Mouse (Mus musculus): ENCODE measurements at regions not wholly inside any gene's neighbourhood (a gene's known extent, or its start where the extent isn't known, plus 50 kb on each side); places are given as distances from the start of the nearest gene placed in this dataset.

DNA sequence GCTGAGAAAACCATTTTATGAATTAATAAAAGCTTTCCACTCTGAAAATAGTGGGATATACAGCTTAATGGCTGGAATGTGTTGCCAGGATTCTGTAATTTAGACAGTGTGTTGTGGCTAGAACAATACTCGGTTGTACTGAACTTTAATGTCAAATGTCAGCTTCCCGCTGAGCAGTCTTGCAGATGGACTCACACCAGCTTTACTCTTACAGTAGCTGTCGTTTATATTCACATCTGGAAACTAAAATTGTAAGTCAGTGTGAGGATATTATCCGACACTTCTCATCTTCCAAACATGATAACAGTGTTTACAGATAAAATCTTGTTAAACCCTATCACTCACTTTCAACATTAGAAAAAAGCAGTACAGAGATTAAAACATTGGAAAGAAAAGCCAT is 328.3 kb upstream of the Gje1 start:
- H3K4me1 ChIP-seq (ENCODE audit: control insufficient read depth, insufficient read depth): no peaks in the 10 kb centered on the region
- WGBS: 56% methylated on average over 4 of the region's 4 CpGs
- TF ChIP-seq CTCF (IDR thresholded peaks at IDR 0.05; ENCODE audit: low read depth) (no peak), EP300 (IDR thresholded peaks at IDR 0.05; ENCODE audit: low read depth) (no peak)

DNA sequence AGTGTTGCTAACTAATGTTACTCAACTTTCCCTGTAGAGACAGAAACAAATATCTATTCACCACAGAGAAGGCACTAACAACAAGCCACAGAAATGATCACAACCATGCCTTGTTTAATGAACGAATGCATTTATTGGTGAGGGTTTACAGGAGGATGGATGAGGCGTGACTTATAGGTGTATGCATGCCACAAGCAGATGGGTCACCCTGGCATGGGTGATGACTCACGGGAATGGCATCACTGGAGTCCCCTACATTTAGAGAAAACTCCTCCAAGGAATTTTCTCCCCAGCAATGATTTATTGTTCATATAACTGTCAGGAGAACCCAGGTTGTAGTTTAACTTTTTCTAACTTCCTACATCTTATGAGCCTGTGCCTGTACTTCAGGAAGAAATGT is 319.6 kb upstream of the Gje1 start:
- Histone ChIP-seq H3K9ac (replicated peaks; ENCODE audit: low read depth, low read length) (no peak overlapping the region), H3K4me2 (ENCODE audit: low read depth, low read length) (no peak overlapping the region), H3K27me3 (ENCODE audit: control insufficient read depth, insufficient read depth, low read length) (no peaks in the 10 kb centered on the region), H3K9me3 (replicated peaks; ENCODE audit: control insufficient read depth, low read length) (no peaks in the 10 kb centered on the region), H3K36me3 (replicated peaks; ENCODE audit: control insufficient read depth, insufficient read depth, low read length) (no peaks in the 10 kb centered on the region), H3K4me1 (ENCODE audit: control insufficient read depth, insufficient read depth) (no peaks in the 10 kb centered on the region), H3K27ac (ENCODE audit: low read depth) (no peak overlapping the region), H3K4me3 (ENCODE audit: low read depth, low read length) (no peak overlapping the region)
- DNase-seq (ENCODE audit: low spot score): no peak
- WGBS: 74% methylated on average over 3 of the region's 3 CpGs
- ATAC-seq (ENCODE audit: insufficient read depth, low read depth): no peak
- TF ChIP-seq EP300 (IDR thresholded peaks at IDR 0.05; ENCODE audit: low read depth): no peak
- TF ChIP-seq CTCF (IDR thresholded peaks at IDR 0.05; ENCODE audit: low read depth): no peak

More for the DNA sequence above, 328.3 kb upstream of the Gje1 start:
- no peak for ATAC-seq (ENCODE audit: insufficient read depth, low read depth)
- DNase-seq (ENCODE audit: low spot score): no peak
- Histone ChIP-seq H3K4me2 (ENCODE audit: low read depth, low read length) (no peak overlapping the region), H3K4me3 (ENCODE audit: low read depth, low read length) (no peak overlapping the region), H3K36me3 (replicated peaks; ENCODE audit: control insufficient read depth, insufficient read depth, low read length) (no peaks in the 10 kb centered on the region), H3K27ac (ENCODE audit: low read depth) (no peak overlapping the region), H3K9ac (replicated peaks; ENCODE audit: low read depth, low read length) (no peak overlapping the region), H3K27me3 (ENCODE audit: control insufficient read depth, insufficient read depth, low read length) (no peaks in the 10 kb centered on the region), H3K9me3 (replicated peaks; ENCODE audit: control insufficient read depth, low read length) (no peaks in the 10 kb centered on the region)

DNA sequence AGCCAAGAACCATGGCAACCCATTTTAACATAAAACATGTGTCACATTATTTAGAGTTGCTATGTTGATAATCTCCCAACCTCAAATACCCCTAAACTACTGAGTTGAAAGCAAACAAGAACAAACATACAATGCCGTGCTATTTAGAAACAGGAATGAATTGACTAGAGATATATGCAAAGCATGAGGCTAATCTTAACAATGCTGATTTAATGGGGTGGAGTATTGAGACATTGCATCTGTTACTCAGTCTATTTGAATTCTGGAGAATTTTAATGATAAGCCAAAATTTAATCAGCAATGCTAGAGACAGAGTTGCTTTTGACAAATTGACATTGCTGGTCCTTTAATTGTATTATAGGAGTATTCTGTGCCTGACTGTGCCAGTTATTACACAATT is 313.5 kb upstream of the Gje1 start:
- H3K4me2 ChIP-seq (ENCODE audit: low read depth, low read length): no peak overlapping the region
- H3K4me1 ChIP-seq (ENCODE audit: control insufficient read depth, insufficient read depth): no peaks in the 10 kb centered on the region
- TF ChIP-seq CTCF (IDR thresholded peaks at IDR 0.05; ENCODE audit: low read depth) (no peak), EP300 (IDR thresholded peaks at IDR 0.05; ENCODE audit: low read depth) (no peak)
- H3K27ac ChIP-seq (ENCODE audit: low read depth): no peak overlapping the region
- no peak overlapping the region for H3K4me3 ChIP-seq (ENCODE audit: low read depth, low read length)
- no peaks in the 10 kb centered on the region for H3K36me3 ChIP-seq (replicated peaks; ENCODE audit: control insufficient read depth, insufficient read depth, low read length)
- no peak overlapping the region for H3K9ac ChIP-seq (replicated peaks; ENCODE audit: low read depth, low read length)
- H3K27me3 ChIP-seq (ENCODE audit: control insufficient read depth, insufficient read depth, low read length): no peaks in the 10 kb centered on the region
- H3K9me3 ChIP-seq (replicated peaks; ENCODE audit: control insufficient read depth, low read length): no peaks in the 10 kb centered on the region
- DNase-seq (ENCODE audit: low spot score) (no peak), ATAC-seq (ENCODE audit: insufficient read depth, low read depth) (no peak)
- 62% methylated on average over 1 of the region's 1 CpGs for WGBS

GRCm38 (mm10) chr10:15029151-15029550 is 311.1 kb upstream of the Gje1 start:
- Histone ChIP-seq H3K4me3 (ENCODE audit: low read depth, low read length) (no peak overlapping the region), H3K4me1 (ENCODE audit: control insufficient read depth, insufficient read depth) (no peaks in the 10 kb centered on the region), H3K9me3 (replicated peaks; ENCODE audit: control insufficient read depth, low read length) (no peaks in the 10 kb centered on the region), H3K9ac (replicated peaks; ENCODE audit: low read depth, low read length) (no peak overlapping the region), H3K36me3 (replicated peaks; ENCODE audit: control insufficient read depth, insufficient read depth, low read length) (no peaks in the 10 kb centered on the region), H3K27ac (ENCODE audit: low read depth) (no peak overlapping the region), H3K4me2 (ENCODE audit: low read depth, low read length) (no peak overlapping the region), H3K27me3 (ENCODE audit: control insufficient read depth, insufficient read depth, low read length) (no peaks in the 10 kb centered on the region)
- no peak for ATAC-seq (ENCODE audit: insufficient read depth, low read depth)
- no peak for DNase-seq (ENCODE audit: low spot score)
- no peak for TF ChIP-seq EP300 (IDR thresholded peaks at IDR 0.05; ENCODE audit: low read depth)
- TF ChIP-seq CTCF (IDR thresholded peaks at IDR 0.05; ENCODE audit: low read depth): no peak

- Histone ChIP-seq H3K4me1 (ENCODE audit: control insufficient read depth, insufficient read depth) (no peaks in the 10 kb centered on the region), H3K4me2 (ENCODE audit: low read depth, low read length) (no peak overlapping the region), H3K27me3 (ENCODE audit: control insufficient read depth, insufficient read depth, low read length) (no peaks in the 10 kb centered on the region), H3K4me3 (ENCODE audit: low read depth, low read length) (no peak overlapping the region), H3K9me3 (replicated peaks; ENCODE audit: control insufficient read depth, low read length) (no peaks in the 10 kb centered on the region), H3K9ac (replicated peaks; ENCODE audit: low read depth, low read length) (no peak overlapping the region), H3K27ac (ENCODE audit: low read depth) (no peak overlapping the region), H3K36me3 (replicated peaks; ENCODE audit: control insufficient read depth, insufficient read depth, low read length) (no peaks in the 10 kb centered on the region)
- DNase-seq (ENCODE audit: low spot score) (no peak), ATAC-seq (ENCODE audit: insufficient read depth, low read depth) (no peak)
- 65% methylated on average over 4 of the region's 4 CpGs for WGBS
- TF ChIP-seq EP300 (IDR thresholded peaks at IDR 0.05; ENCODE audit: low read depth) (no peak), CTCF (IDR thresholded peaks at IDR 0.05; ENCODE audit: low read depth) (no peak)
These were observed 295.9 kb upstream of the Gje1 start for GRCm38 (mm10) chr10:15013919-15014318.

DNA sequence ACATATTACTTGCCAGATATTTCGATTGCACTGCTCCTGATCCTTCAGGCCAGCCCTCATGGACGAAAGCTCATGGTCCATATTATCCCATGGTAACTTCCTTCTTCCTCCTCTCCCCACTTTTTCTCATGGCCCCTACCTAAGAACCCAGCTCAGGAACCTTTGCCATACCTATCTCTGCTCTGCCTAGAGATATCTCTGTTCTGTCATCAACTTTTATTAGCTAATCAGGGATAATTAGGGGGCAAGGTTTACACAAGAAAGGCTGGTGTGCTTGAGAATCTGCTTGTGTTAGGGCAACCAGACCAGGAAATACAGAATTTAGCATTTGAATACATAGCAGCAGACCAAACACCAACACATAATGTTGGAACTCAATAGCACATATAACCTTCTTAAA is 278.4 kb upstream of the Gje1 start:
- Histone ChIP-seq H3K4me3 (ENCODE audit: low read depth, low read length) (no peak overlapping the region), H3K27me3 (ENCODE audit: control insufficient read depth, insufficient read depth, low read length) (no peaks in the 10 kb centered on the region), H3K4me1 (ENCODE audit: control insufficient read depth, insufficient read depth) (no peaks in the 10 kb centered on the region), H3K27ac (ENCODE audit: low read depth) (no peak overlapping the region), H3K4me2 (ENCODE audit: low read depth, low read length) (no peak overlapping the region), H3K36me3 (replicated peaks; ENCODE audit: control insufficient read depth, insufficient read depth, low read length) (no peaks in the 10 kb centered on the region), H3K9ac (replicated peaks; ENCODE audit: low read depth, low read length) (no peak overlapping the region), H3K9me3 (replicated peaks; ENCODE audit: control insufficient read depth, low read length) (no peaks in the 10 kb centered on the region)
- no peak for TF ChIP-seq CTCF (IDR thresholded peaks at IDR 0.05; ENCODE audit: low read depth)
- TF ChIP-seq EP300 (IDR thresholded peaks at IDR 0.05; ENCODE audit: low read depth): no peak
- WGBS: 55% methylated on average over 2 of the region's 2 CpGs
- no peak for DNase-seq (ENCODE audit: low spot score)
- ATAC-seq (ENCODE audit: insufficient read depth, low read depth): no peak

Data from heart, postnatal 0 days (tissue).